Mouse (Mus musculus) heart, embryonic 10.5 days (tissue): ENCODE data around the gene Dtx4. TPM values are rescaled to one million over a fixed set of nuclear protein-coding genes. Genes with fewer than 3 reads are reported as not detected.

Source experiments
- DNase-seq: peaks from one replicate; pipeline ENCODE4 v3.0.0-alpha.2; 2017; ENCODE audit warnings: low spot score
- H3K27ac ChIP-seq: fragments of 300-500 bp; sonication (generic); 2 replicates; pipeline ENCODE4 v1.5.1; 2016; ENCODE audit warnings: mild to moderate bottlenecking
- H3K27me3 ChIP-seq: fragments of 300-500 bp; sonication (generic); 2 replicates; pipeline ENCODE4 v1.6.1; 2016; ENCODE audit warnings: mild to moderate bottlenecking; ENCODE audit not compliant: poor library complexity, insufficient read depth, severe bottlenecking
- H3K36me3 ChIP-seq: fragments of 300-500 bp; sonication (generic); 2 replicates; pipeline ENCODE4 v1.6.1; 2016; ENCODE audit warnings: mild to moderate bottlenecking, moderate library complexity
- H3K4me1 ChIP-seq: fragments of 300-500 bp; sonication (generic); 2 replicates; pipeline ENCODE4 v1.6.1; 2016; ENCODE audit warnings: mild to moderate bottlenecking
- H3K4me3 ChIP-seq: fragments of 300-500 bp; sonication (generic); 2 replicates; pipeline ENCODE4 v1.5.1; 2016; ENCODE audit warnings: mild to moderate bottlenecking, moderate library complexity
- H3K9me3 ChIP-seq: fragments of 300-500 bp; sonication (generic); 2 replicates; pipeline ENCODE4 v1.6.1; 2016; ENCODE audit warnings: mild to moderate bottlenecking, moderate library complexity
- WGBS: fragments of 180-500 bp; shearing (Covaris S2); methylation state at CpG from one replicate; pipeline ENCODE4 v1.1.7; 2016; 5-methylcytosine and 5-hydroxymethylcytosine counted together
- polyA plus RNA-seq: library from polyadenylated mRNA; unstranded; fragments of >200 nt; fragmentation: Nextera tagmentation; extraction: Ambion mirVana; gene quantifications from 2 replicates; pipeline ENCODE4 v1.2.1, GENCODE M21; 2016

The Dtx4 gene
- polyA plus RNA-seq, 1 experiment from 2014 or later, result 2.9 TPM

- no peaks in the 10 kb centered on the region for H3K27me3 ChIP-seq
- H3K9me3 ChIP-seq, result no peaks in the 10 kb centered on the region
- 0 out of 2 replicates have a peak, but pooled peaks cover 4% of the 10 kb centered on the region for H3K36me3 ChIP-seq
- DNase-seq, result peak; percentile 69
- peaks cover 18% of the 10 kb centered on the region for H3K4me1 ChIP-seq
- no peak overlapping the region for H3K4me3 ChIP-seq
- 80% methylated on average over 11 of the region's 11 CpGs for WGBS
- H3K27ac ChIP-seq, result no peak overlapping the region
These were observed 11.3 kb downstream of the Dtx4 start for GRCm38 (mm10) chr19:12489675-12490570.

DNA sequence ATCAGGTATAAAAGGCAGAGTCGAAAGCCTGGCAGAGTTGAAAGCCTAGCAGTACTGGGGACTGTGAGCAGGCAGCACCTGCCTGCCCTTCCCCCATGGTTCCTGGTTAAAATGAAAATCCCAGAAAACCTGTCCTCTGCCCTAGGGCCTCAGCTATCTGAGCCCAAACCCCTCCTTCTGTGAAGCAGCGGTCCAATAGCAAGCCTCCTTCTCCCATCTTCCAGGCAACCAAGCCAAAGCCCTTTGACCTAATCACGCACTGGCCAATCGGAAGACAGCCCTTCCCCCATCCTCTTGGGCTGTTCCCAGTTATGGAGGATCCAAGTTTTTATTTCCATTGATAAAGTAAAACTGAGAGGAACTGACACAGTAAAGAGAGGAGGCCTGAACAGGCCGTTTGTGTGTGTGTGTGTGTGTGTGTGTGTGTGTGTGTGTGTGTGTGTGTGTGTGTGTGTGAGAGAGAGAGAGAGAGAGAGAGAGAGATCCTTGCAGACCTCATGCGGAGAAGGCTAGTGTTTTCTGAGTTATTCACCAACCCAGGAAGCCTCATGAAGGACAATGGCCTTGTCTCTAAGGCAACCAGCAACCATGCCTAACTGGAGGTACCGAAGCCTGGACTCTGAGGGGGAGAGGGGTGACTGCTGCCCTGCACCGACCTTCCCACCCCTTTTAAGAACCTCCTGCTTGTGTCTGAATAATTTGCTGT lies 12.1 kb downstream of the Dtx4 start:
- Histone ChIP-seq H3K9me3 (no peaks in the 10 kb centered on the region), H3K27me3 (no peaks in the 10 kb centered on the region), H3K27ac (no peak overlapping the region), H3K4me1 (peaks cover 18% of the 10 kb centered on the region), H3K4me3 (no peak overlapping the region), H3K36me3 (0 out of 2 replicates have a peak, but pooled peaks cover 4% of the 10 kb centered on the region)
- WGBS, result 38% methylated on average over 8 of the region's 8 CpGs
- DNase-seq, result peak; percentile 71

- H3K27me3 ChIP-seq, result no peaks in the 10 kb centered on the region
- peak; percentile 58 for DNase-seq
- H3K4me3 ChIP-seq, result no peak overlapping the region
- H3K27ac ChIP-seq, result no peak overlapping the region
- H3K36me3 ChIP-seq, result 0 out of 2 replicates have a peak, but pooled peaks cover 4% of the 10 kb centered on the region
- peaks cover 18% of the 10 kb centered on the region for H3K4me1 ChIP-seq
- 24% methylated on average over 9 of the region's 9 CpGs for WGBS
- H3K9me3 ChIP-seq, result no peaks in the 10 kb centered on the region
These were observed 12.9 kb downstream of the Dtx4 start for GRCm38 (mm10) chr19:12488205-12488966.

- 82% methylated on average over 12 of the region's 12 CpGs for WGBS
- Histone ChIP-seq H3K4me1 (peaks cover 18% of the 10 kb centered on the region), H3K36me3 (0 out of 2 replicates have a peak, but pooled peaks cover 4% of the 10 kb centered on the region), H3K27me3 (no peaks in the 10 kb centered on the region), H3K27ac (no peak overlapping the region), H3K9me3 (no peaks in the 10 kb centered on the region), H3K4me3 (no peak overlapping the region)
- DNase-seq, result peak; percentile 70
These were observed 13.6 kb downstream of the Dtx4 start for GRCm38 (mm10) chr19:12487511-12488204.

- peaks cover 18% of the 10 kb centered on the region for H3K4me1 ChIP-seq
- no peaks in the 10 kb centered on the region for H3K27me3 ChIP-seq
- no peak overlapping the region for H3K4me3 ChIP-seq
- H3K36me3 ChIP-seq, result 0 out of 2 replicates have a peak, but pooled peaks cover 3% of the 10 kb centered on the region
- WGBS, result 85% methylated on average over 6 of the region's 6 CpGs
- no peaks in the 10 kb centered on the region for H3K9me3 ChIP-seq
- H3K27ac ChIP-seq, result no peak overlapping the region
- DNase-seq, result peak; percentile 56
These were observed 14.4 kb downstream of the Dtx4 start for GRCm38 (mm10) chr19:12486875-12487274.

- no peak overlapping the region for H3K4me3 ChIP-seq
- peaks cover 18% of the 10 kb centered on the region for H3K4me1 ChIP-seq
- no peak overlapping the region for H3K27ac ChIP-seq
- H3K36me3 ChIP-seq, result no peaks in the 10 kb centered on the region
- no peaks in the 10 kb centered on the region for H3K27me3 ChIP-seq
- 61% methylated on average over 3 of the region's 3 CpGs for WGBS
- no peak for DNase-seq
- H3K9me3 ChIP-seq, result no peaks in the 10 kb centered on the region
These were observed 15.6 kb downstream of the Dtx4 start for GRCm38 (mm10) chr19:12485631-12486030.

GRCm38 (mm10) chr19:12485223-12485622 lies 16.0 kb downstream of the Dtx4 start:
- Histone ChIP-seq H3K4me3 (no peak overlapping the region), H3K4me1 (peaks cover 18% of the 10 kb centered on the region), H3K36me3 (no peaks in the 10 kb centered on the region), H3K27ac (no peak overlapping the region), H3K27me3 (no peaks in the 10 kb centered on the region), H3K9me3 (no peaks in the 10 kb centered on the region)
- DNase-seq, result no peak
- WGBS, result 52% methylated on average over 13 of the region's 13 CpGs

DNA sequence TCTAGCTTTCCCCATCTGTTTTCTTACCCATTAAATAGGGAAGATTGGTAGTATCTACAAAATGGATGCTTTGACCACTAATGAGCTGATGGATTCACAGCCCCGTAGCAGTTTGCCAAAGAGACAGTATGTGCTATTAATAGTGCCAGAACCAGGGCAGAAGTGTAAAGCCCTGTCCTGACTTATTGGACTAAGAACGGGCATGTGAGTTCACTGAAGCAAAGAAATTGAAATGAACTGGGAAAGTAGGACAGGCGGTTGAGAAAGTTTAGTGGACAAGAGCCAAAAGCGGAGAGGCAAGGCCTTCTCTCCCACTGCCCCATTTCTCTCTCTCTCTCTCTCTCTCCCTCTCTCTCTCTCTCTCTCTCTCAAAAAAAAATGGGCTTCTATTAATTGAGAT lies 17.0 kb downstream of the Dtx4 start:
- Histone ChIP-seq H3K9me3 (no peaks in the 10 kb centered on the region), H3K27me3 (no peaks in the 10 kb centered on the region), H3K4me1 (peaks cover 16% of the 10 kb centered on the region), H3K36me3 (no peaks in the 10 kb centered on the region), H3K4me3 (no peak overlapping the region), H3K27ac (no peak overlapping the region)
- WGBS, result 69% methylated on average over 4 of the region's 4 CpGs
- DNase-seq, result no peak

- H3K27ac ChIP-seq, result no peak overlapping the region
- H3K27me3 ChIP-seq, result no peaks in the 10 kb centered on the region
- DNase-seq, result no peak
- WGBS, result 54% methylated on average over 4 of the region's 4 CpGs
- H3K4me1 ChIP-seq, result peaks cover 12% of the 10 kb centered on the region
- no peak overlapping the region for H3K4me3 ChIP-seq
- H3K36me3 ChIP-seq, result no peaks in the 10 kb centered on the region
- H3K9me3 ChIP-seq, result no peaks in the 10 kb centered on the region
These were observed 17.5 kb downstream of the Dtx4 start for GRCm38 (mm10) chr19:12483782-12484181.

DNA sequence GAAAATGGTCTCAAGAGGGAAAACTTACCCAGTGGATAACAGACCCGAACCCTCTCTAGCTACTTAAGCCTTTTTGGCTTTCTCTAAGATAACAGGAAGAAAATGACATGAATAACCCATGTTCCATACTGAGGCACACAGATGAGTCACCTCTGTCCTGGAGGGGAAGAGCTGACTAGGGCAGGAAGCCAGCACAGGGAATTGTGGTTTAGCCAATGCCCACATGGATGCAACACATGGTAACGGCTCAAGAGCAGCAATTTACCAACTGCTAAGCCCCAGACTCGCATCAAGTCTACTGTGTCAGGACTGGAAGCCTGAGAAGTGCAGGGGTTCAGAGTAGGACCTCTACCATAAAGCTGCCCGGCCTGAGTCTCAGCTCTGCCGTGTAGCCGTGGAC lies 22.9 kb downstream of the Dtx4 start:
- 83% methylated on average over 6 of the region's 6 CpGs for WGBS
- no peaks in the 10 kb centered on the region for H3K27me3 ChIP-seq
- H3K36me3 ChIP-seq, result no peaks in the 10 kb centered on the region
- no peak overlapping the region for H3K4me3 ChIP-seq
- H3K9me3 ChIP-seq, result no peaks in the 10 kb centered on the region
- no peaks in the 10 kb centered on the region for H3K4me1 ChIP-seq
- DNase-seq, result no peak
- H3K27ac ChIP-seq, result no peak overlapping the region

DNA sequence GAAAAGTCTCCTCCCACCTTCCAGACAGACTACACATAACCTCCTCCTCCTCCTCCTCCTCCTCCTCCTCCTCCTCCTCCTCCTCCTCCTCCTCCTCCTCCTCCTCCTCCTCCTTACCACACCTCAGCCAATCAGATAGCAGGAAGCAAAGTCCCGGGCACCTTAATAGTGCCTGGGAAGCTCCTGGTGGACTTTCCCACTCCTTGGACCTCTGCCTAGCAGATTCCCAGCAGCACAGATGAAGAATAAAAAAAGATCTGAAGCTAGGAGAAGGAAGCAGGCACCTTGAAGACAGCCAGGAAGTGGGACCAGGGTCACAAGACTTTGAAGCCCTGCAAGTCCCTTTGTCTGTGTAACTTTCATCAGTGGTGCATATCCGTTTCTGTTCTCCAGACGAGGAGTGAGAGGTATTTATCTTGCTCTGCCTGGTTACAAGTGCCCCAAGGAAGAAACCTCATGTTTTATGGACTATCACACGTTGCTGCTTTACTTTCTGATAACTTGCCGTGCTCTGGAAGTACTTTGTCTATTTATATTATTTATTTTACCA lies 24.5 kb downstream of the Dtx4 start:
- Histone ChIP-seq H3K27ac (no peak overlapping the region), H3K4me3 (no peak overlapping the region), H3K27me3 (no peaks in the 10 kb centered on the region), H3K9me3 (no peaks in the 10 kb centered on the region), H3K4me1 (no peaks in the 10 kb centered on the region), H3K36me3 (no peaks in the 10 kb centered on the region)
- 35% methylated on average over 5 of the region's 5 CpGs for WGBS
- peak; percentile 39 for DNase-seq
